Mouse (Mus musculus) midbrain, postnatal 0 days (tissue): ENCODE measurements at regions not wholly inside any gene's neighbourhood (a gene's known extent, or its start where the extent isn't known, plus 50 kb on each side); places are given as distances from the start of the nearest gene placed in this dataset.
A peak's percentile ranks its signal among the peaks of the same experiment; 100 is the strongest.

Experiments used
- ATAC-seq: fragments of 200-750 bp; cut with Nextera tagmentation; 2 replicates; pipeline ENCODE4 v1.8.0; 2017; ENCODE audit warnings: moderate number of reproducible peaks, mild to moderate bottlenecking, moderate TSS enrichment, moderate library complexity; ENCODE audit not compliant: low FRiP score
- DNase-seq: peaks from one replicate; pipeline ENCODE4 v3.0.0-alpha.2; 2015; ENCODE audit warnings: low spot score
- H3K27ac ChIP-seq: fragments of 300-500 bp; sonication (generic); 2 replicates; pipeline ENCODE4 v1.5.1; 2014; ENCODE audit warnings: low read depth, mild to moderate bottlenecking, low read length, mixed read lengths
- H3K27me3 ChIP-seq: fragments of 300-500 bp; sonication (generic); 2 replicates; pipeline ENCODE4 v1.6.1; 2014; ENCODE audit warnings: low read length, control low read depth, mixed read lengths; ENCODE audit not compliant: insufficient read depth
- H3K36me3 ChIP-seq: fragments of 300-500 bp; sonication (generic); 2 replicates; pipeline ENCODE4 v1.6.1; 2014; ENCODE audit warnings: low read length, control low read depth, mixed read lengths; ENCODE audit not compliant: insufficient read depth
- H3K4me1 ChIP-seq: fragments of 300-500 bp; sonication (generic); 2 replicates; pipeline ENCODE4 v1.6.1; 2014; ENCODE audit warnings: mild to moderate bottlenecking, control low read depth, antibody characterized with exemption, low read length, mixed read lengths; ENCODE audit not compliant: insufficient read depth
- H3K4me2 ChIP-seq: fragments of 300-500 bp; sonication (generic); 2 replicates; pipeline ENCODE4 v1.6.1; 2014; ENCODE audit warnings: low read depth, mild to moderate bottlenecking, low read length, mixed read lengths; ENCODE audit not compliant: poor library complexity, severe bottlenecking
- H3K4me3 ChIP-seq: fragments of 300-500 bp; sonication (generic); 2 replicates; pipeline ENCODE4 v1.5.1; 2014; ENCODE audit warnings: low read depth, mild to moderate bottlenecking, low read length, moderate library complexity
- H3K9ac ChIP-seq: fragments of 300-500 bp; sonication (generic); replicated peaks from 2 replicates; pipeline ENCODE4 v1.6.1; 2014; ENCODE audit warnings: mild to moderate bottlenecking, low read length, moderate library complexity, mixed read lengths; ENCODE audit not compliant: poor library complexity, severe bottlenecking
- H3K9me3 ChIP-seq: fragments of 300-500 bp; sonication (generic); 2 replicates; pipeline ENCODE4 v1.6.1; 2016; ENCODE audit warnings: low read length, control low read depth
- CTCF ChIP-seq: IDR thresholded peaks from 2 replicates; pipeline ENCODE4 v1.5.1; 2016; ENCODE audit warnings: antibody characterized with exemption, mild to moderate bottlenecking
- WGBS: fragments of 180-500 bp; shearing (Covaris S2); extraction: QIAGEN DNeasy Blood & Tissue Kit; methylation state at CpG from one replicate; pipeline ENCODE4 v1.1.7; 2014; 5-methylcytosine and 5-hydroxymethylcytosine counted together

GRCm38 (mm10) chr6:16606687-16607392 lies 291.4 kb downstream of the Tfec start:
- no peaks in the 10 kb centered on the region for H3K4me1 ChIP-seq
- no peak for ATAC-seq
- H3K36me3 ChIP-seq = no peaks in the 10 kb centered on the region
- no peak overlapping the region for H3K4me3 ChIP-seq
- DNase-seq = no peak
- TF ChIP-seq CTCF = no peak
- no peaks in the 10 kb centered on the region for H3K27me3 ChIP-seq
- no peak overlapping the region for H3K9ac ChIP-seq
- WGBS = 78% methylated on average over 4 of the region's 4 CpGs
- H3K4me2 ChIP-seq = no peak overlapping the region
- no peak overlapping the region for H3K27ac ChIP-seq
- H3K9me3 ChIP-seq = no peaks in the 10 kb centered on the region

DNA sequence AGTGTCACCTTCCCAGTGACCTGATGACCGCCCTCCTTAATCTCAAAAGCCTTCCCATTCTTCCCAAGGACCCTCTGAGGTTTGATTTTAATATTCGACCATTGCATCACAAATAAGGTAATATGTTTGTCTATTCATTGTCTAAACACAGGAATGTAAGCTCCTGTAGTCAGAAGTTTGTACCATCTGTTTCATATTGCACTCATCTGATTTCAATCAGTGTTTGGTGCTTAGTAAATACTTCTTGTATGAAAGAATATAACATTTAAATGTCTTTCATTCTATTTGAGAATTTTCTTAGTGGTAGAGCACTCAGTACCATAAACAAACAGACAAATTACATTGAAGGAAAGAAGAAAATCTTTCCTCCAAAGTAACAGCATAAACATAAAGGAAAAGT lies 305.8 kb downstream of the Tfec start:
- Histone ChIP-seq H3K27ac (no peak overlapping the region), H3K4me1 (no peaks in the 10 kb centered on the region), H3K9ac (no peak overlapping the region), H3K4me3 (no peak overlapping the region), H3K36me3 (no peaks in the 10 kb centered on the region), H3K27me3 (no peaks in the 10 kb centered on the region), H3K9me3 (no peaks in the 10 kb centered on the region), H3K4me2 (no peak overlapping the region)
- no peak for DNase-seq
- WGBS = 83% methylated on average over 2 of the region's 2 CpGs
- TF ChIP-seq CTCF = no peak
- no peak for ATAC-seq

DNA sequence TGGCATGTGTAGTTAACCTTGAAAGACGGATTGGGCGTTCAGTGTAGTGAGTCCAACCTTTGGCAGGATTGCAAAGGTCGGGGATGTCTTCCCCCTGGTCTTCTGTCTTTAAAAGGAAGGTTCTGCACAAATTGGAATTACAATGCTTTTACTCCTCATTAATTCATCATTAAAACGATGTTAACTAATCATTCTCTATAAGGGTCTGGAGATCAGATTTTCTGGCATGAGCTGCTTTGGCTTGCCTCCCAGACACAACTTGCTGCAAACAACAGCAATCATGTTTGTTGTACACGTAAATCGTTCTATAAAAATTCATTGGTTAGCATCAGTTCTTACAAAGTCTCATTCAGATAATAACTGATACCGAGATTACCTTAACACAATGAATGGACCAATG lies 315.9 kb downstream of the Tfec start:
- 74% methylated on average over 7 of the region's 7 CpGs for WGBS
- H3K4me2 ChIP-seq = no peak overlapping the region
- H3K4me3 ChIP-seq = no peak overlapping the region
- no peak overlapping the region for H3K27ac ChIP-seq
- H3K36me3 ChIP-seq = no peaks in the 10 kb centered on the region
- TF ChIP-seq CTCF = no peak
- no peak for DNase-seq
- no peak for ATAC-seq
- H3K4me1 ChIP-seq = no peaks in the 10 kb centered on the region
- no peaks in the 10 kb centered on the region for H3K27me3 ChIP-seq
- no peak overlapping the region for H3K9ac ChIP-seq
- no peaks in the 10 kb centered on the region for H3K9me3 ChIP-seq

GRCm38 (mm10) chr6:16581801-16582200 lies 316.4 kb downstream of the Tfec start:
- Histone ChIP-seq H3K4me1 (no peaks in the 10 kb centered on the region), H3K4me3 (no peak overlapping the region), H3K27ac (no peak overlapping the region), H3K9me3 (no peaks in the 10 kb centered on the region), H3K36me3 (no peaks in the 10 kb centered on the region), H3K27me3 (no peaks in the 10 kb centered on the region), H3K9ac (no peak overlapping the region), H3K4me2 (no peak overlapping the region)
- no peak for TF ChIP-seq CTCF
- DNase-seq = peak; percentile 2
- 89% methylated on average over 4 of the region's 4 CpGs for WGBS
- no peak for ATAC-seq

- Histone ChIP-seq H3K36me3 (no peaks in the 10 kb centered on the region), H3K9me3 (no peaks in the 10 kb centered on the region), H3K4me1 (no peaks in the 10 kb centered on the region), H3K27ac (no peak overlapping the region), H3K9ac (no peak overlapping the region), H3K4me3 (no peak overlapping the region), H3K4me2 (no peak overlapping the region), H3K27me3 (no peaks in the 10 kb centered on the region)
- ATAC-seq = no peak
- no peak for DNase-seq
- TF ChIP-seq CTCF = no peak
- WGBS = 85% methylated on average over 2 of the region's 2 CpGs
Measured at GRCm38 (mm10) chr6:16575875-16576274, 322.4 kb downstream of the Tfec start.

GRCm38 (mm10) chr6:16572828-16573227 lies 325.4 kb downstream of the Tfec start:
- Histone ChIP-seq H3K4me3 (no peak overlapping the region), H3K4me1 (no peaks in the 10 kb centered on the region), H3K36me3 (no peaks in the 10 kb centered on the region), H3K27ac (no peak overlapping the region), H3K4me2 (no peak overlapping the region), H3K9ac (no peak overlapping the region), H3K9me3 (no peaks in the 10 kb centered on the region), H3K27me3 (no peaks in the 10 kb centered on the region)
- ATAC-seq (no peak), DNase-seq (no peak)
- WGBS = 72% methylated on average over 6 of the region's 6 CpGs
- TF ChIP-seq CTCF = no peak
